Mouse (Mus musculus) kidney, postnatal 36 days (tissue): ENCODE measurements at regions not wholly inside any gene's neighbourhood (a gene's known extent, or its start where the extent isn't known, plus 50 kb on each side); places are given as distances from the start of the nearest gene placed in this dataset.

Experiments
- DNase-seq, 2 experiments: peaks; one replicate each; pipeline ENCODE4 v3.0.0; 2021 to 2022; ENCODE audit warnings: mixed read lengths in 2 of 2

DNA sequence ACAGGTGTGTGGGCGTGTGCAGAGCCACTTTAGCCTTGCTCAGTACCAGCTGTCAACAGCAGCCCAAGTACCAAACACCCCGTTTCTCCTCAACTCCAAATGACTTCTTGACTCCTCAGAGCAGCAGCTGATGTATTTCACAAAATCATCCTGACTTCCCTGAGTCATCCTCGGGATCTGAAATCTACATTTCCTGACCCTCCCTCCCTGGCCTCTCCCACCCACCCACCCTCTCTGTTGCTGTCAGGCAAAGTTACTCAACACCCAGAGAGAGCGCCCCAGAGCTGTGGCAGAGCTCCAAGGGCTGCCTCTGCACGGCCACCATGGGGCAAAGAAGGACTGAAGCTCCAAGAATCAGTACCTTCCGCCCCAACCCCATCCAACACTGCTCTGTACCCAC, 83.5 kb upstream of the Cyp1b1 start:
- no peak for DNase-seq

DNA sequence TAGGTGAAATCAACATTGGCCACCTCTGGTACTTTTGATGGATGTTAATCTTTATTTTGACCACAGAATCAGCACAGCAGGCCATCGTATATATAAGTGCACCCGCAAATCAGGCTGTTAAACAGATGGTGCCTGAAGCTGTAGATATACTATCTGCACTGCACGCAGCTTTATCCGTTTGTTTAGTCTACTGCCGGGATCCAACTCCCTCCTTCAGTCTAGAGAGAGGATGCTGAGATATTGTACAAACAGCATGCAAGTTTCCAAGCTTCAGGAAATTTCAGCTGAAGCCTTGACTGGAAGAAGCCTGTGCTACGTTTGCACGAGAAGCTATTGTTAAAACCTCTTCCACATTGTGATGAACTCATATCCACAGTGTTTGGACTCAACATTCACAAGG, 75.3 kb upstream of the Cyp1b1 start:
- DNase-seq: no peak

DNA sequence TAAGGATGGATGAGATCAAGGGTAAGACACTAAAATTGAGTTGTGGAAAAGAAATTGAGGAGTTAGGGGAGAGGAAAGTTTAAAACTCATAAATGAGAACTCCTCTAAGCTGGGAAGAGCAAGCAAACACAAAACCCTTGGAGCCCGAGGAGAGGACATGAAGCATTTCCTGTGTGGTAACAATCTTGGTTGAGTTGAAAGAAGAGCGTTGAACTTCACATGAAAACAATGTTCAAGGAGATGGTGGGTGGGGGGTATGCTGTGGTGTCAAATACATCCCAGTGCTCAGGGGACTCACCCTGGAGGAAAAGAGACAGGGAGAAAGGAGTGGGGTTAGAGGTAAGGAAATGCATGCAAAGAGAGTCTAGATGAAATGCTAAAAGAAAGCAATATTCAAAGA, 72.3 kb upstream of the Cyp1b1 start:
- DNase-seq: no peak

DNA sequence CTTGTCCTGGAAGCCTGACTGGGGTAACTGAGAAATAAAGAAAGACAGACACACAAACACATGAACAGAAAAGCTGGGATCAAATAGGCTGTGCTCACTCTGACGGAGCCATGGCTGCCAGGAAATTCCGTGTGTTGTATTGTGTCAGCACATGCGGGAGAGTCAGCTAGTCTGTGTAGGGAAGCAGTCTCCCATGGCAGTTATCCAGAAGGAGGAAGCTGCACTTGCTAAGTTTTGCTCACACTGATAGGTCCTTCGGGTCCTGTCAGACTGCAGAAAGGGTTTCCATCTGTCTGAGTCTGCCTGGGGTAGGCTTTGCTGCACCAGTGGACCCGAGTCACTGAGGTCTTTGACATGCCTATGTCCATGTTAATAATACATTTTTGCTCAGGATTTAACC, 71.8 kb upstream of the Cyp1b1 start:
- DNase-seq: peak; percentile 10 to 52

DNA sequence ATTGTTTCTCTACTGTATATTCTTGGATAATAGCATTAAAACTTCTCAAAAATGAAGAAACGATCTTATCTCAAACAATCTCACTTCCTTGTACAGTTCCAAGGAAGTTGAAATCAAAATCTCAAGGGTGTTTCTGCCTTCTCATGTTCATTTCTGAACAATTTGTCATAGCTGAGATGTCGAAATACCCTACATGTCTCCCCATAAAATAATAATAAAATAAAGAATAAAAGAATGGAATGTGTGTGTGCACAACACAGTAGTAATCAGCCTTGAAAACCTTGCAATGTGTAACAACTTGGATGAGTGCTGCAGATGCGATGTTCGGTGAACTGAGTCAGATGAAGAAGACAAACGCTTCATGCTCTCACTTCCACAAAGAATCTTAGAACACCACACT, 71.4 kb upstream of the Cyp1b1 start:
- no peak for DNase-seq

DNA sequence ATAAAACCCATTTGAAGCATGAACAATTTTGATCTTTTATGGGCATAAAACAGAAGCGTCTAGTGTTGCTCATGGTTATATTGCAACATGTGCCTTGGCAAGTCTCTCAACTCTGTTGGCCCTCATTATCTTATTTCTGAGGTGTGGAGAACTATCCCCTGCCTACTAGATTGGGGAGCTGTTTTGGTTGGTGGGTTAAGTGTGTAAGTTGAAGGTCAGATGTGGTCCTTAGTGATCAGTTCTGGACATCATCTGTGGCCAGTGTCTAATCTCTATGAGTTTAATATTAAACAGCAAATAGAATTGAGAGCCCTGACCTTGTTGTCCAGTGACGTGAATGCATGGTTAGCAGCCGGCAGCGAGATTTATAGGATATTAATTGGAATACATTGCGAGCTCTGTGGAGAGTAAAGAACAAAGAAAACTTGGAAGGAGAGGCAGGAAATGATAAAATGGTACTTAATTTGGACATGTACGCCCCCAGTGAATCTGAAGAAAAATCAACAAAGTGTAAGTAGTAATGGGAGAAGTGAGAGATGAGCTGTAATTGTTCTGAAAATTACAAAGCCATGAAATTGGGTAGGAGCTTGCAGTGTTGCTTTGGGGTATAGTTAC, 69.5 kb upstream of the Cyp1b1 start:
- no peak for DNase-seq

DNA sequence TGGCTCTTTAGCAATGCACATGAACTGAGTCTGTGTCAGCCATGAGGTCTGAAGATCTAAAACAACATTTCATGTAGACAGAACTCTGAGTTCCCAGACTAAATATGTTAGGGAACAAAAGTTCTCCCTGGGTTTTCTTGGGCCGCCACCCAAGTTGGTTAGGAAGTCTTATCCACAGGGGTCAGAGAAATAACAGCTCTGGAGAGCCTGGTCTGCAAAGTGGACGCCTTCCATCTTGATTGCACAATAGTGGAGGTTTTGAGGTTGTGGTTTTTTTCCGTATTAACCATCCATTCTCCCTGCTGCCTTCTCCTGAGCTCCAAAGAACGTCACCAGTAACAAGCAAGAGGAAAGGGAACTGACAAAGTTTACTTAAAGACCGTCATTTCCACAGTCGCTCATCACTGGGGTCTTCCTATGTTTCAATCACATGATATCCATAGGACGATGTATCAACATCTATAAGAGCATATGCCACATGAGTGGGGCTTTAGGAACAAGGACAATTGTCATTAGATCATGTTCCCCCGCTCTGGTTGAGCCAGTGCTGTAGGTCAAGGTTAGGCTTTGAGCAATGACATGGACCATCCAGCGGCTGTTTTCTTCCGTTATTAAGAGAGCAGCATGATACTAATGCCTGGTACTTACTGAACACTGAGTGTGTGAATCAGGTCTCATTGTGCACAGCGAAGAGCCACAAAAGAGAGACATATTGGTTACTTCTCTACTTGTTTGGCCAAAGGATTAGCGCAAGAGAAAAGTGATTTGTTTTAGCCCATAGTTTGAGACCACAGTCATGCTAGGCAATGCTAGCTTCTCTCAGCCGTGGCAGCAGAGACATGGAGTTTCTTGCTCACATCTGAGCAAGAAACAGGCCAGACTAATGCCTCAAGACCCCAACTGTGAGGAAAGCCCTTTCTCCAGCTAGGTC, 67.1 kb upstream of the Cyp1b1 start:
- peak; percentile 56 to 73 for DNase-seq

DNA sequence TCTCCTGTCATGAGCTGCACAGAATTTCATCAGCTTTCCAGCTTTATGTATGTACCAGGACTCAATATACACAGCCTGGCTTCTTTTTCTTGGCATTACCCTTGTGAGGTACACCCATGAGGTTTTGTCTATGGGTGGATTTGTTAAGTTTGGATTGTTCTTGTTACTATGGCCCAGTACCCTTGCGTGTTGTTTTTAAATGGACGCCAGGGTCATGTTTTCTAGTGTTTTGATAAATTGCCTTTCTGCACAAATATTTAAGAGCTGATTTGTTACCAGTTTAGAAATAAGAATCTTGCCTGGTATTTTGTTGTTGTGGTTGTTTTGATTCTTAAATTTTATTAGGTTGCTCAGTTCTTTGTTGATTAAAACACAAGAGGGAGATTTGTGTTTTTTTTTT, 66.4 kb upstream of the Cyp1b1 start:
- DNase-seq: no peak

DNA sequence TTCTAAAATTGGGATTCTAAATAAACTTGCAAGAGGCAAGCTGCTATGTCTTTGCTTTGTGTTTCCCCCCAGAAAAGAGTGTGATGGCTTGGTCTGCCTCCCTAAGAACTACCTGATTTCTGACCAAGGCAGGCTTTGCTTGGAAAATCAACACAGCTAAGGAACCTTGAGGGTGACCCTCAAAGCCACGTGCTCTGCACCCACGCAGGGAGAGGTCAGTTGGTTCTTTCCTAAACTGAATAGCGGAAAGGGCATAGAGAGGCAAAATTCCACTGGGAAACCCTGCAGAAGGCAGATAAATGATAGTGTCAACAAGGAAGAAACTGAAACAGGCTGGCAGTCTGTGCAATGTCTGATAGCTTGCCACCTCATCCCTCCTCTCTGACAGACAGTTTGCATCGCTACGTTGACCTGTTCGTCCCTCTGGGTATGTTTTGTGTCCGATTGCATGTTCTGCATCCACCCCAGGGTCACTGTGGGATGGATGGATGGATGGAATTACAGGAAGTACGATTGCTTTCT, 63.1 kb upstream of the Cyp1b1 start:
- DNase-seq: no peak

DNA sequence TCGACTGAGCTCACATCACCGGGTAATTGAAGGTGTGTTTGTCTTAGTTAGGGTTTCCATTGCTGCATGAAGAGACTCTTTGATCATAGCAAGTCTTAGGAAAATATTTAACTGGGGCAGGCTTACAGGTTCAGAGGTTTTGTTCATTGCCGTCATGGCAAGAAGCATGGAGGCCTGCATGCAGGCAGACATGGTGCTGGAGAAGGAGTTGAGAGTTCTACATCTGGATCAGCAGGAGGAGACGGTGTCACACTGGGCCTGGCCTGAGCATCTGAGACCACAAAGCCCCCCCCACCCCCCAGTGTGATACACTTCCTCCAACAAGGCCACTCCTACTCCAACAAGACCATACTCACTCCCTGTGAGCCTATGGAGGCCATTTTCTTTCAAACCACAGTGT, 61.3 kb upstream of the Cyp1b1 start:
- no peak for DNase-seq

DNA sequence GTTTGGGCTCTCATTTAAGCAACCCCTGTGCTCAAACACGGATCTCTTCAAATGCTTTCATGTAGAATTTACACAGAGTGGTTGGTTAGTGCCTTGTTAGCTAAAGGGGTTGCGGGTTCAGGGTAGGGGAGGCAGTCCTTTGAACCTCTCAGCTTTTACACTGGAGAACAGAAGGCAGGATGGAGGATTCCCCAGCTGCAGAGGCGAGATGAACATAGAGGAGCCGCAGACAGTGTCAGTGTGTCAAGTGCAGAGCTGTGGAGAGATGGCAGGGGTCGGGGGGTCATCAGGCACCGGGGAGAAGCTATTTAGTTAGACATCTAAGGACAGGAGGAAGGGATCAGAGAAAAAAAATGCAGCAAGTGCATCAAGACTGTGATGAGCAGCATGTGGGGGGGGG, 60.4 kb upstream of the Cyp1b1 start:
- no peak for DNase-seq

DNA sequence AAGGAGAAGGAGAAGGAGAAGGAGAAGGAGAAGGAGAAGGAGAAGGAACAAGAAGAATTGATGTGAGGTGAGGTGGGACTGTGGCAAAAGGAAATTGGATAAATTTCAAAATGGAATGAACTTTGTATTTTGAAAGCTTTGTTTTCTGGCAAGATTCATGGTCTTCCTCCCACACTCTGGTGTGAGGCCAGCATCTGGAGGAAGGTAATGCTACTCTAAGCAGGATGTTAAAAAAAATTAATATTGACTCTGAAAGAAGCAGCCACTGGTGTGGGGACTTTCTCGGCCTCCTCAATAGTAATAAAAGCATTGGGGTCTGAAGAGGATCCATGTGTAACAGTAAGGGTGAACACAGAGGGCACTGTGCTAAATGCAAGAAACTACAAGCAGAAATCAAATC, 59.4 kb upstream of the Cyp1b1 start:
- DNase-seq: no peak

DNA sequence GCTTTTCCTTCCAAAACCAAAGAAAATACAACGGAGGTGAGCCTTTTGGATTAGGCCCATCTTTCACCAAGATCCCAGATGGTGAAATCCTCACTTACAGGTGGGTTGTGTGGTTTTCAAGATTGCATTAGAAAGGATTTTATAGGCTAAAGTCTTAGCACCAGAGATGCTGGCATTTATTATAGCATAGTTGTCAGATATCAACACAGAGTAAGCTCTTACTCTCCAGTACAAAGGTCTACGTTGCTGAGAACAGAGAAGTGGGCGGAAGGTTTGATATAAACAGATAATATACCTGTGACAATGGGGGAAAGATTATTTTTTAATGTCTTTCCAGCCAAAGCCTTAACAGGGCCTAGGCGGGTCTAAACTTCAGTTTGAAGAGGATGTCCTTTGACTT, 57.4 kb upstream of the Cyp1b1 start:
- no peak for DNase-seq

DNA sequence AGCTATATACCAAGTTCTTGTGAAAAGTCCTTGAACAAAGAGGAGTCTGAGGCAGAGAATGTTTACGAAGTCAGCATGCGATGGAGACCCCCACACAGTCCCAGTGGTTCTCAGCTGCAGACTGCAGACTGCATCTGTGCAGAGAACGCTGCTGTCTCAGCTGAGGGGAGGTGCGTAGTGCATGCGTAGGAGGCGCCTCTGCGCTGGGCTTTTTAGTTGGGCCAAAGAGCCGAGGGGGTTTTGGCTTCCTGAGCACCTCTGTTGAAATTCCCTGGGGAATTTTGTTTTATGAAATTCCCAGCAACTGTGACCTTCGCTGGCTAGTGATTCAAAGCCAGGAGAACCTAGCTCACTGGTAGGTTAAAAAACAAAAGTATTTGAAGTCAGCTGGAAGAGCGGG, 56.9 kb upstream of the Cyp1b1 start:
- no peak for DNase-seq

DNA sequence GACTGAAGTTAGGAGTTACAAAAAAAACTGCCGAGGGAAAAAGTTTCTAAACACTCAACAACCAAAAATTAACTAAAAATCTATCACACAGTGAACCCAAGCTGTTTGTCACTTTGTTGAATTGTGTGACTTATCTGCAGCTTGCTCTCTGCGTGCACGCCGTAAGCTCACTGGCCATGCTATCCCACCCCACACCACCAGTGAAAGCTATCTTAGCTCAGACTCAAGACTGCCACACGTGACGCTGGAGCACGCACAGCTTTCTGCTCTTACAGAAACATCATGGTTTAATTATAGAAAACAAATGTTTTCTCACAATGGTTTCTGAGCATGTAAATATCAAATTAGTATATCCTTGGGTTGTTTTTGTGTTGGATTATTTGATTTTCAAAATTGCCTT, 56.0 kb upstream of the Cyp1b1 start:
- DNase-seq: no peak

DNA sequence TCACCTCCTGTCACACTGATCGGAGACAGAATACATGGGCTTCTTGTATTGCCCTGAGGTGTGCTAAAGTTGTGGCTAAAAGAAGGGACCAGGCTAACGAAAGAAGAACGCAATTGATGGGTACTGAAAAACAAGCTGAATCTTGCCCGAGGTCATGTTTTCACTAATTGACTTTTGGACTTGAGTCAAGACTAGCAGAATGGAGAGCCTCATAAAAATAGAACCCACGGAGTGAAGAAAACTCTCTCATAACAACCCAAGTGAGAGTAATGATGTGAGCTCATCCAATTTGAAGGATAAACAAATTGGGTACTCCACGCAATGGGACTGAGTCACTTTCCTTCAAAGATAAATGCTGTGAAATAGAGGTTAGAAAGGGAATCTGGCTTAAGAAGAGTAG, 55.0 kb upstream of the Cyp1b1 start:
- DNase-seq: peak in 1 of 2 experiments; percentile 22

DNA sequence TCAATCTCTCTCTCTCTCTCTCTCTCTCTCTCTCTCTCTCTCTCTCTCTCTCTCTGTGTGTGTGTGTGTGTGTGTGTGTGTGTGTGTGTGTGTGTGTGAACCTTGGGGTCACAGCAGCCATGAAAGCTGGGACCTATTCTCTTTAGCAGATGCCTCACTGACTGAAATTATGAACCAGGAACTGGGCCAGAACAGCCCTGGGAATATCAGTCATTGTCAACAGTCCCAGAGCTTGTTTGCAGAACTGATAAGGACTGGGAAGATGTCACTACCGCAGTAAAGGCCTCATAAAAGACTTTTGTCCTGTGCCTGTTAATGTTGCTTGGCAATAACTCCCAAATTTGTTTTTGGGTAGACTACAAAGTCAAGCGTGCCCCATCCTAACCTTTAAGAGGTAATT, 53.2 kb upstream of the Cyp1b1 start:
- DNase-seq: peak; percentile 36 to 44

DNA sequence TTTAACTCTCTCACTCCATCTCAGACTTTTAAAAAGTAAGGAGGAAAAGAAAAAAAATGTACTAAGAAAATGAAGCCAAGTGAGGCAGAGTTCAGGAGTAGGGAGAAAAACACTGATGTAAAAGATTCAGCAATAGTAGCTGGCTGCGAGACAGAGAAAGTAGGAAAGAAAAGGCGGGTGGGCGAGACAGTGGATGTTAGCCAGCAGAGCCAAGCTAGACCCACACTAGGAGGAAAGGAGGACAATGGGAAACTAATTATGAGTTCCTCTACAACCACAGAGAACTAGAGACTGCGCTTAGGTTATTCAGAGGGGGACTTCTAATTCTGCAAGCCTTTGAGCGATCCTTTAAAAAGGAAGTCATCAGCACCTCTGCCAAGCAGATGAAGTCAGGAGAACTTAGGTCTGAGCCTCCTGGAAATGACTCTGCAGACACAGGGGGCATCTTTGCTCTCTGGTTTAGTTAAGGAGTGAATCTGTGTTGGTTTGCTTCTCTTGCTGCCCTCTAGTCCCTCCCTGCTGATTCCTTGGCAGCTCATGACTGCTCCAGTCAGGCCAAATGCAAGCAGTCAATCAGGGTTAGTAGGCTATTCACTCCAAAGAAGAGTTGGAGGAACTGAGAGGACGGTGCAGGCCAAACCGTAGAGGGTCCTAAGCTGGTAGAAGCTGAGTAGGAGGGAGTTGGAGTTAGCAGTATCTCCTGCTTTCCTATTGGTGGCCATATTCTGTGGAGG, 50.4 kb upstream of the Cyp1b1 start:
- no peak for DNase-seq
